Mouse (Mus musculus): Measurements from ENCODE around the gene 1110012L19Rik.
"Not testable (repeated sequence)": the region's sequence is repeated elsewhere in the genome, so short reads cannot be mapped to it uniquely, and the experiment has no call there.

The 1110012L19Rik gene

DNA sequence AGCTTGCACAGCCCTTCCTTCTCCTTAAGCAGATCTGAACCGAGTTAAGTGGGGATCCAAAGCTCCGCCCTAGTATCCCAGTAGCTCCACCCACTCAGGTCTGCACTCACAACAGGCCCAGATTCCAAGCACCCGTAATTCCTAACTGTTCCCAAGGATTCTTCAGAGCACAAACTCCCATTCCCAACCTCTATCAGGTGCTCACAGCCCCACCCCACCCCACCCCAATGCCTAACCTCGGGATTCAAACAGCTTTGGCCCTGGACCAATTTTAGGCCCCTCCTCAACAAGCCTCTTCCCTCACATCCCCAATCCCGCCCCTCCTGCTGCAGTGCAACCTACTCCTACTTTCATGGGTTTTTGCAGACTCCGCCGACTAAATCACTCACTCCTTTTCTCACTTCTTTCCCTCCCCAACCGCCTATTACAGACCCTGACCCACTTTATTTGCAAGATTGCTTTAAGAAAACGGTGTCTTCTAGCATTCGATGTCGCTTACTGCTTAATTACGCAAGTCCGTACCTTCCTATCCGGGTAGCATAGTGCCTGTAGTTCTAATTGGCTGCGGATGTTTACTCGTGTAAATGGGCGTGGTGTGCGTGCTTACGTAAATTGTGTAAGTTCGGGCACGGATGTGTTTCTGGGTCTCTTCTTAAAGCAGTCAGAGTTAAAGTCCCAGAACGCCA, at the start of gene 1110012L19Rik:
Gene 1110012L19Rik, plus strand, starts transcription at position 602 of the 686 bp plus-strand sequence.
- DNase-seq (ENCODE audit: low spot score in 2 of 2) = peak; percentile 51 to 70

DNA sequence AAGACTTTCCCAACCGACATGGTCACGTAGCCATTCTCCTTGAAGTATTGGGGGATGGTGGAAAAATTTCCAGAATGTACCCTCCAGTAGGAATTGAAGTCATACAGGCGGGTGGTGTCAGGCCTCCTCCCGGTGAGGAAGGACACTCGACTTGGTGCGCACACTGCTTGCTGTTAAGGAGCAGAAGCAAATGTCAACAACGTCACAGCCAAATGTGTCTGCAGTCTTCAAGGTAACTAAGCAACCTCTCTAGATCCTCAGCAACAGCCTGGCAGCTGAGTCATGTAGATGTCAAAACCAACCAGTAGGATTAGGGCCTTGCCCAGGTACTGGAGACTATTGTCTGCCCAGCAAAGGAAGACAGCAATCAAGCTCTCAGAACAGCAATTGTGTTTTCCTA, 22.7 kb upstream of the 1110012L19Rik start:
- DNase-seq (ENCODE audit: low spot score in 2 of 2) = no peak

DNA sequence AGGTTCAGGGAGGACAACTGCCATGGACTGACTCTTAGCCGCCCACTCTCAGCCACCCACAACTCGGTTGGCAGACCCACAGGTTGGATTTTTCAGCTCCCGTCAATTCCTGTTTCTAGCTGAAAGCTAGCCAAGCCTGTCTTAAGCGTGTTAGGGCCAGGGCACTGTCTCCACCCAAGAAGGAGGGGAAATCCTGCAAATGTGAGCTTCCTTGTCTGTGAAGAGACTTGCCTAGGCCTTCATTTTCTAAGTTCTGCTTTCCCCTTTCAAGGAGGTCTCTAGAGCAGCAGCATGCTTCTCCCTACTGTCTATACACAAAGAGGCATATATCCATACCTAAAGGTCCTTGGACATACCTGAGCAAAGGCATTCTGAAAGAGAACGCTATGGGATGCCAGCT, 22.2 kb upstream of the 1110012L19Rik start:
- DNase-seq (ENCODE audit: low spot score in 2 of 2) = no peak

DNA sequence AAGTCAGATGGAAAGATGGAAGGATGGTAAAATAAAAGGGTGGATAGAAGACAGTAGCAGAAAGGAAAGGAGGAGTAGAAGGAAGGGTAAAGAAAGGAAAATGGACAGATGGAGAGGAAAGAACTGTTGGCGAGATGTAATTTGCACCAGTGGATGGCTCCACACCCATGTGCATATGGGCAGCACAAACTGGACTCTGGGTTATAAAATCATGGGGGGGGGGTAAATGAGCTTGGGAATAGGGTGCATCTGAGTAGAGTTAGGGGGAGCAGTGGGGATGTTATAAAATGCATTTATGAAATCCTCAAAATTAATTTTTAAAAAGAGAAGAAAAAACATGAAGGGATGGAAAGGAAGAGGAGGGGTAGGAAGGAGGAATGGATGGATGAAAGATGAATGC, 21.5 kb upstream of the 1110012L19Rik start:
- DNase-seq (ENCODE audit: low spot score in 2 of 2) = no peak

GRCm38 (mm10) chrX:70364661-70365613, 20.7 kb upstream of the 1110012L19Rik start, which contains the start of gene Ids:
Gene Ids, minus strand, starts transcription at chrX:70365084.
- peak; percentile 70 to 85 for DNase-seq (ENCODE audit: low spot score in 2 of 2)

GRCm38 (mm10) chrX:70369758-70370157, 15.9 kb upstream of the 1110012L19Rik start:
- not testable (repeated sequence) for DNase-seq (ENCODE audit: low spot score in 2 of 2)

GRCm38 (mm10) chrX:70374469-70375110, 11.1 kb upstream of the 1110012L19Rik start:
- DNase-seq (ENCODE audit: low spot score in 2 of 2) = not testable (repeated sequence)

GRCm38 (mm10) chrX:70384917-70385275, 781 bp upstream of the 1110012L19Rik start:
- no peak for DNase-seq (ENCODE audit: low spot score in 2 of 2)

GRCm38 (mm10) chrX:70385962-70386351, 280 bp downstream of the 1110012L19Rik start:
- peak; percentile 14 to 20 for DNase-seq (ENCODE audit: low spot score in 2 of 2)

DNA sequence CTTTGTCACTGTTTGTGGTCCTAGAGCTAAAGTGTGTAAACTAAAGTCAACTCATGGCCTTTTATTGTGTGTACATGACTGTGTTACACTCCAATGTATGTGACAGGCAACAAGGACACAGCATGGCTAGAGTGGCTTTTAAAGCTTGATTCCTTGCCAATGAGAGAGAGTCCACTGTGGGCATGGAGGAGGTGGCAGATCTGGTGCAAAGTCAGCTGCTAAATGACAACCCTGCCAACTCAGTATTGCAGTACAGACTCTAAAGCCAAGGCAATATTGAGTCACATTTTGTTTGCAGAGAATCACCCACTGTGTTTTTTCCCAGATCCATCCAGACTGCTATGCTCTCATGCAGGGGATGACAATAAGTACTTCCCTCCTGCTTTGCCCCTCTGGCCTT, 7.0 kb downstream of the 1110012L19Rik start:
- DNase-seq (ENCODE audit: low spot score in 2 of 2) = not testable (repeated sequence)

GRCm38 (mm10) chrX:70425473-70425872, 39.8 kb downstream of the 1110012L19Rik start:
- DNase-seq (ENCODE audit: low spot score in 2 of 2) = not testable (repeated sequence)
